Mouse (Mus musculus) forebrain, embryonic 11.5 days (tissue): ENCODE results near the gene Cntn5. TPM values are rescaled to one million over a fixed set of nuclear protein-coding genes. Genes with fewer than 3 reads are reported as not detected.

Experiments
- ATAC-seq: fragments of 200-750 bp; cut with Nextera tagmentation; replicated peaks from 2 replicates; pipeline ENCODE4 v1.8.0; 2017; ENCODE audit warnings: moderate TSS enrichment; ENCODE audit not compliant: low FRiP score
- DNase-seq: peaks from one replicate; pipeline ENCODE4 v3.0.0-alpha.2; 2017; ENCODE audit warnings: low spot score
- H3K27ac ChIP-seq: fragments of 300-500 bp; sonication (generic); 2 replicates; pipeline ENCODE4 v1.5.1; 2014; ENCODE audit warnings: low read depth, low read length
- H3K27me3 ChIP-seq: fragments of 300-500 bp; sonication (generic); 2 replicates; pipeline ENCODE4 v1.6.1; 2014; ENCODE audit warnings: mild to moderate bottlenecking, low read length, mixed read lengths; ENCODE audit not compliant: control insufficient read depth, insufficient read depth
- H3K36me3 ChIP-seq: fragments of 300-500 bp; sonication (generic); 2 replicates; pipeline ENCODE4 v1.6.1; 2014; ENCODE audit warnings: mild to moderate bottlenecking, low read length, moderate library complexity, mixed read lengths; ENCODE audit not compliant: control insufficient read depth, insufficient read depth
- H3K4me1 ChIP-seq: fragments of 300-500 bp; sonication (generic); replicated peaks from 2 replicates; pipeline ENCODE4 v1.6.1; 2014; ENCODE audit warnings: low read length, mixed read lengths; ENCODE audit not compliant: control insufficient read depth, insufficient read depth
- H3K4me2 ChIP-seq: fragments of 300-500 bp; sonication (generic); 2 replicates; pipeline ENCODE4 v1.6.1; 2014; ENCODE audit warnings: low read depth, mild to moderate bottlenecking, low read length, moderate library complexity, mixed read lengths; ENCODE audit not compliant: severe bottlenecking
- H3K4me3 ChIP-seq: fragments of 300-500 bp; sonication (generic); 2 replicates; pipeline ENCODE4 v1.5.1; 2014; ENCODE audit warnings: low read depth, low read length
- H3K9ac ChIP-seq: fragments of 300-500 bp; sonication (generic); 2 replicates; pipeline ENCODE4 v1.6.1; 2014; ENCODE audit warnings: low read length
- H3K9me3 ChIP-seq: fragments of 300-500 bp; sonication (generic); 2 replicates; pipeline ENCODE4 v1.6.1; 2016; ENCODE audit warnings: low read length, mixed read lengths; ENCODE audit not compliant: control insufficient read depth
- WGBS: fragments of 180-500 bp; shearing (Covaris S2); extraction: QIAGEN DNeasy Blood & Tissue Kit; methylation state at CpG from one replicate; pipeline ENCODE4 v1.1.7; 2014; 5-methylcytosine and 5-hydroxymethylcytosine counted together
- polyA plus RNA-seq: library from polyadenylated mRNA; unstranded; fragments of >200 nt; fragmentation: Nextera tagmentation; extraction: Ambion mirVana; gene quantifications from 2 replicates; pipeline ENCODE4 v1.2.1, GENCODE M21; 2014

The Cntn5 gene
- polyA plus RNA-seq, 1 experiment from 2014 or later, result 2.4 TPM

DNA sequence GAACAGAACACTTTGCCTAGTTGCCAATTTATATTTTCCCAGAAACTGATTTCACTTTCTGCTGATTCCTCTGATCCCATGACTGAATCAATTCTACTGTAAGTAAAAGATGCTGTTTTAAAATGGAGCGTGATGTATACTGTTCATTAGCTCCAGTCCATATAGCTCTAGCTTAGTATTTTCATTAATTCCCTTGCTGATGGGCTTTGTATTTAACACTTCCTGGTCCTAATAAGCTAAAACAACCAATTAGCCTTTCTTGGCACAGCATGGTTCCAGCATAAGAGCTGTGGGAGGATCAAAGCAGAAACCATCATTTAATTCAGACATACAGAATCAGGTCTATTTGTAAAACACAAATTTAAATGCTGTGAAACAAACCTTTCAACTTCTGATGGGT, 375.5 kb downstream of the Cntn5 start:
- no peak overlapping the region for H3K9ac ChIP-seq
- H3K36me3 ChIP-seq, result no peaks in the 10 kb centered on the region
- no peaks in the 10 kb centered on the region for H3K9me3 ChIP-seq
- 16% methylated on average over 1 of the region's 1 CpGs for WGBS
- ATAC-seq (peak; percentile 89), DNase-seq (peak; percentile 48)
- H3K4me2 ChIP-seq, result no peak overlapping the region
- no peak overlapping the region for H3K27ac ChIP-seq
- peaks cover 4% of the 10 kb centered on the region; the same call in 1 of the 2 replicates for H3K4me1 ChIP-seq
- no peak overlapping the region for H3K4me3 ChIP-seq
- H3K27me3 ChIP-seq, result no peaks in the 10 kb centered on the region

DNA sequence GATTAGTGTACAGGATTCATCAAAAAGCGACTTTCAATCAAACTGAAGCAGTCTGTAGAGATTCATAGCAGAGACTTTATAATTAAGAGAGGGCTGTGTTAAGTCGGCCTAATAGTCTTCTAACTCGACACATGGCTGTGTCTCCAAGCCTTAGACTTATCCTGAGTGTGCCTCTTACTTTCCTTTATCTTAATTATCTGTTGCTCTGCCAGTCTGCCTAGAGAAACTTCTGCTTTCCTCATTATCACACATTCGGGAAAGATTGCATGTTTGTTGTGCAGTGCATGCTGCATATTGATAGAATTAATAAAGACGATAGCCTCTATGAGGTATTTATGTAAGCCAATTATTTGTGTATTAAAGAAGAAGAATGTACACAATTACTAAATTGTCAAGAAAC, 375.9 kb downstream of the Cntn5 start:
- Histone ChIP-seq H3K4me3 (no peak overlapping the region), H3K9me3 (no peaks in the 10 kb centered on the region), H3K36me3 (no peaks in the 10 kb centered on the region), H3K9ac (no peak overlapping the region), H3K4me1 (peaks cover 4% of the 10 kb centered on the region; the same call in 1 of the 2 replicates), H3K27me3 (no peaks in the 10 kb centered on the region), H3K4me2 (no peak overlapping the region), H3K27ac (no peak overlapping the region)
- peak; percentile 66 for ATAC-seq
- DNase-seq, result no peak
- WGBS, result 54% methylated on average over 5 of the region's 5 CpGs

DNA sequence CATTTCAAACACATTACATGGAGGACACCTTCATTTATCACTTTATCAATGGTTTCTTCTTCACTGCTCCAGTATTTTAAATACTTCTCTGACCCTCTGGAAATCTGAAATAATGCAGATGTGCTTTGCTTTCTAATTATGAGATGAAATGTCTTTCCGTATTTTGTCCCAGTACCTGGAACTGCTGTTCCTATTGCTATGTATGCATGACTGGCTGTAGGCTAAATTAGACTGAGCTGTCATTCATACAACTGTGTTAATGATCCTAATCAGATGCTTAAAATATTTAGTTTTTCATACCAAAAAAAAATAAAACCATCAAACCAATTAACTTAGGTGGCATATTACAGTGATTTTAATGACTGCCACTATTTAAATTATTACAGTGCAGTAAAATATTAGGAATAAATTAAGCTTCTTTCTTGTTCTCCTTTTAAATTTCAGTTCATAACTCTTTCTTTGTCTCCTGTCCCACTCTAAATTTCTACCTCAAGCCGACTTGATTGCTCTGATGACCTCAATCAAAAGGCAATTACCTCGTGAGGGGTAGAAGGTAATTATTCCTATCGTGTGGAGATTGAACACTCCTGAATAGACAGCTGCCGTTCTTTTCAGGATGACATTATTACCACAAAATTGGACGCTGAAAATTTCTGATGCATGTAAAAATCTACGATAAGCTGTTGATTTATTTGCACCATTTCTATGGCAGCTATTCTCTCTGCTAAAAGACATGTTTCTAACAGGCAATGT, 378.5 kb downstream of the Cntn5 start:
- ATAC-seq, result peak; percentile 52
- no peak overlapping the region for H3K9ac ChIP-seq
- H3K27me3 ChIP-seq, result no peaks in the 10 kb centered on the region
- peaks cover 4% of the 10 kb centered on the region; the same call in 1 of the 2 replicates for H3K4me1 ChIP-seq
- 29% methylated on average over 7 of the region's 7 CpGs for WGBS
- DNase-seq, result no peak
- H3K36me3 ChIP-seq, result no peaks in the 10 kb centered on the region
- H3K4me3 ChIP-seq, result no peak overlapping the region
- no peaks in the 10 kb centered on the region for H3K9me3 ChIP-seq
- H3K4me2 ChIP-seq, result no peak overlapping the region
- no peak overlapping the region for H3K27ac ChIP-seq

DNA sequence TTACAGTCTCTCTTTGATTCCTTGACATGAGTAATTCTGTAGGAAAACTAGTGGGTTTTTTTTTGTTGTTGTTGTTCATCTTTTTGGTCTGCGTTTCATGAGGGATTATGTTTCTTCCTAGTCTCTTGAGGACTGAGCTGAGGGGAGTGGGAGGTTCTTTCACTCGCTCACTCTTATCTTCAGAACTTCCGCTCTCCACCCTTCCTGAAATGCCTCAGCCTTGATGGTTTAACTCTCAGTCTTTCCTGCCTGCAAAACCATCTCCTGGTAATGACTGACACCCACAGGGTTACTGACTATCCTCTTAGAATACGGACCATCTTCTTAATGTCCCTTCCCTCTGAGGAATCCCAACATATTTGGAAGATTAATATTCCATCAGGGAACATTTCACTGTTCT, 382.0 kb downstream of the Cntn5 start:
- Histone ChIP-seq H3K27ac (no peak overlapping the region), H3K27me3 (no peaks in the 10 kb centered on the region), H3K9me3 (no peaks in the 10 kb centered on the region), H3K4me2 (no peak overlapping the region), H3K4me1 (no peaks in the 10 kb centered on the region; the same call in 1 of the 2 replicates), H3K36me3 (no peaks in the 10 kb centered on the region), H3K4me3 (no peak overlapping the region), H3K9ac (no peak overlapping the region)
- no peak for ATAC-seq
- 85% methylated on average over 4 of the region's 4 CpGs for WGBS
- DNase-seq, result no peak

DNA sequence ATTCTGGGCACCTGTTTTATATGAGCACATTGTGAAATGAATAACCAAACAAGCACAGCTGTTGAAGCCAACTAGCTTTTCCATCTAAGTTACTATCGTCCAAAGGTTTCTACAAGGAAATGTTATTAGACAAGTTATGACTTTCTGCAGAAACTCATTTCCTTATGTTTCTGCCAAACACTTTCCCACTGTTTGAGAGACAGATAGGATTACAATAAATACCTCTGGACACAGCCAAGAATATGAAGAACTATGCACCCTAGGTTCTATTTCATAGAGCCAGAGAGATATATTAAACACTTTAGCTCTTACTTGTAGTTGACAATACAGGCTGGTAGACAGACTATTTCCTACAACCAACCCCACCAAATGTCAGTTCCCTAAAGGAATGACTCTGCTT, 383.5 kb downstream of the Cntn5 start:
- no peak for DNase-seq
- ATAC-seq, result no peak
- H3K27ac ChIP-seq, result no peak overlapping the region
- no peaks in the 10 kb centered on the region for H3K36me3 ChIP-seq
- H3K4me3 ChIP-seq, result no peak overlapping the region
- no peaks in the 10 kb centered on the region for H3K27me3 ChIP-seq
- H3K4me1 ChIP-seq, result no peaks in the 10 kb centered on the region; the same call in 1 of the 2 replicates
- H3K4me2 ChIP-seq, result no peak overlapping the region
- 81% methylated on average over 1 of the region's 1 CpGs for WGBS
- no peak overlapping the region for H3K9ac ChIP-seq
- no peaks in the 10 kb centered on the region for H3K9me3 ChIP-seq

DNA sequence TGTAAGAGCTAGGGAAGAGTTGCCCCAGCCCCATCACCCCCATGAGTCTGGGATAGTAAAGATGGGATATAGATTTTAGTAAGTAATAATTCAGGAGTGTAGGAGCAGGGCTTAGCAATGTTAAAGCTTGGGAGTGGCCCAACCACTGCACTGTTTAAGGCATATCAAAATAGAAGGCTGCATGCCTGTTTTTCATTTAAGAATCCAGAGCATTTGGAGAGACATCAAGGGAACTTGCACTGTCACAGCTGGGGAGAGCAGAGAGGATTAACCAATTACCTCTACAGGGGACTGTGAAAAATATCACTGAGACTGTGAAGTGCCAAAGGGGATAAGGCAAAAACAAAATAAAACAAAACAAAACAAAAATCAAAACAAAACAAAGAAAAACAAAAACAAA, 412.3 kb downstream of the Cntn5 start:
- DNase-seq (no peak), ATAC-seq (no peak)
- Histone ChIP-seq H3K4me2 (no peak overlapping the region), H3K27ac (no peak overlapping the region), H3K27me3 (no peaks in the 10 kb centered on the region), H3K9me3 (no peaks in the 10 kb centered on the region), H3K4me1 (no peaks in the 10 kb centered on the region), H3K4me3 (no peak overlapping the region), H3K9ac (no peak overlapping the region), H3K36me3 (no peaks in the 10 kb centered on the region)

DNA sequence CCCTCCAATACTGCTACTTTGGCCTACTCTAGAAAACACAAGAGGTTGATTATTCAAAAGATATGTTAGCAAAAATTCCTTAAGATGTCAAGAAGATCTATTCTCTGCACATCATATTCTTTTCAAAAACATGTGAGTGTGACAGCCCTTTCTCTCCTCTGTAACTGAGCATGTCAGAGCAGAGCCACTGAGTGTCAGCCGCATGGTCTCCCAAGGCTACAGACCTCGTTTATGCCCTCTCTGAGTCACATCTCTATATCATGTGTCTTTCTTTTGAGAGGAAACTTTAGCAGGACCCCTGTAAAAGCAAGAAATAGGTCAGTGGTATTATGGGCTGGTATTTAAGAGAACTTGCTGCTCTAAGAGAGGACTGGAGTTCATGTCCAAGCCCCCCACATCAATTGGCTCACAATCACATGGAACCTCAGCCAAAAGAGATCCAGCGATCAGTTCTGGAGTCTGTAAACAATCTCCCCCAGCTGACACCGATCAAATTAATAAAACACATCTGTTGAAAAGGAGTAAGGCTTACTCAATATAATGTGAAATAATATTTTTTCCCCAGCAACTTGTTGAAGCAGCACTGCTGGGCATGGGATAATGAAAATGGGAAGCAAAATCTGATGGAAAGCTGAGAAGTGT, 433.0 kb downstream of the Cntn5 start:
- Histone ChIP-seq H3K4me1 (no peaks in the 10 kb centered on the region), H3K27ac (no peak overlapping the region), H3K9me3 (no peaks in the 10 kb centered on the region; the same call in 1 of the 2 replicates), H3K4me2 (no peak overlapping the region), H3K27me3 (no peaks in the 10 kb centered on the region), H3K4me3 (no peak overlapping the region), H3K9ac (no peak overlapping the region), H3K36me3 (no peaks in the 10 kb centered on the region)
- no peak for DNase-seq
- ATAC-seq, result no peak
- WGBS, result 75% methylated on average over 4 of the region's 4 CpGs

DNA sequence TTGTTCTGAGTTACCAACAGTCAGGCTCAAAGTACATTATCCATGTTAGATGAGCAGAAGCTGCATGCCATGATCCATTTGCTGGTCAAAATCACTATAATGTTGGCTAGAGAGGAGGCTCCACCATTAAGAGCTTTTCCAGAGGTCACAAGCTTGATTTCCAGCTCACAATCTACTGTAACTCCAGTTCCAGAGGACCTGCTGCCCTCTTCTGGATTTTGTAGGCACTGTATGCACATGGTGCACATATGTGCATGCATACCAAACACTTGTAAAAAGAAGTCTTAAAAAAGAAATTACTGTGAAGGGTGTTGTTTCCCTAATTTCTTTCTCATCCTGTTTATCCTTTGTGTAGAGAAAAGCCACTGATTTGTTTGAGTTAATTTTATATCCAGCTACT, 439.8 kb downstream of the Cntn5 start:
- no peaks in the 10 kb centered on the region for H3K4me1 ChIP-seq
- no peak overlapping the region for H3K4me3 ChIP-seq
- no peak overlapping the region for H3K4me2 ChIP-seq
- no peaks in the 10 kb centered on the region for H3K9me3 ChIP-seq
- H3K9ac ChIP-seq, result no peak overlapping the region
- no peak for ATAC-seq
- H3K36me3 ChIP-seq, result no peaks in the 10 kb centered on the region
- no peak for DNase-seq
- H3K27me3 ChIP-seq, result no peaks in the 10 kb centered on the region
- H3K27ac ChIP-seq, result no peak overlapping the region

DNA sequence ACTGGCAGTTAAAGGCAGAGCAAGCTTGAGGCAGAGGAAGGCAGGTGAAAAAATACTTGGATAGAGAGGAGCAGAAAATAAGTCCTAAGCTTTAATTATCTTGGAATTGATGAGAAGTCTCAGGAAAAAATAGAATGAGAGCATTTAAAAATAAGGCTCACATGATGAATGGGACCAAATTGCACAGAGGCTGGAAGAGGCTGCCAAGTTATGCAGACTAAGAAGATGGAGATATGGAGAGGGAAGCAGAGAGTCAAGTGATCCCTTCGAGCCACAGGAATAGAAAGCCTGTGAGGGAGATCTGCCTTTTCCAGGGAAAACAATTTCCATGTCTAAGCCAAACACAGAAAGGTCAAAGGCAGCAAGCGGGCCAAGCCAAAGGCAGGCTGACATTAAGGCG, 446.7 kb downstream of the Cntn5 start:
- Histone ChIP-seq H3K27me3 (no peaks in the 10 kb centered on the region), H3K36me3 (no peaks in the 10 kb centered on the region), H3K9me3 (no peaks in the 10 kb centered on the region), H3K4me3 (no peak overlapping the region), H3K4me2 (no peak overlapping the region), H3K9ac (no peak overlapping the region), H3K4me1 (no peaks in the 10 kb centered on the region), H3K27ac (no peak overlapping the region)
- 47% methylated on average over 3 of the region's 3 CpGs for WGBS
- ATAC-seq (no peak), DNase-seq (no peak)
